Mouse (Mus musculus): ENCODE measurements around the gene Abca6.

The Abca6 gene

DNA sequence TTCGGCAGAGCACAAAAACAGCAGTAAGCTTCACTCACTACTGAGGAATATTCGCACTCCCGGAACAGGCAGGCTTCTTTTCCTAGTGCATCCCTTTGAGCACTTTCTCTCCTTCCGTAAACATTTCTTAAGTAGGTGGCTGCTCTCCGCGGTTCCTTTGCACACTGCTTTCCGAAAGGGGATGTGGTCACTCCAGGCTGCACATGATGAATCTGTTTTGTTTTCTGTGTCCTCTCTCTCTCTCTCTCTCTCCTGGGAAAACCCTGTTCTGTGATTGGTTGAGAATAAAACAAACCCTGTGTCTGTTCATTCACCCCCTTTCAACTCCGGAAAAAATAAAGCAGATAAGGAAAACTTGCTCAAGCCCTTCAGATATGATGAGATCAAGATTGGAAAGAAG is at the start of gene Abca6:
Gene Abca6, minus strand, starts transcription at position 243 of the 400 bp plus-strand sequence.
- no peak for DNase-seq (ENCODE audit: extremely low read depth, low read depth)

DNA sequence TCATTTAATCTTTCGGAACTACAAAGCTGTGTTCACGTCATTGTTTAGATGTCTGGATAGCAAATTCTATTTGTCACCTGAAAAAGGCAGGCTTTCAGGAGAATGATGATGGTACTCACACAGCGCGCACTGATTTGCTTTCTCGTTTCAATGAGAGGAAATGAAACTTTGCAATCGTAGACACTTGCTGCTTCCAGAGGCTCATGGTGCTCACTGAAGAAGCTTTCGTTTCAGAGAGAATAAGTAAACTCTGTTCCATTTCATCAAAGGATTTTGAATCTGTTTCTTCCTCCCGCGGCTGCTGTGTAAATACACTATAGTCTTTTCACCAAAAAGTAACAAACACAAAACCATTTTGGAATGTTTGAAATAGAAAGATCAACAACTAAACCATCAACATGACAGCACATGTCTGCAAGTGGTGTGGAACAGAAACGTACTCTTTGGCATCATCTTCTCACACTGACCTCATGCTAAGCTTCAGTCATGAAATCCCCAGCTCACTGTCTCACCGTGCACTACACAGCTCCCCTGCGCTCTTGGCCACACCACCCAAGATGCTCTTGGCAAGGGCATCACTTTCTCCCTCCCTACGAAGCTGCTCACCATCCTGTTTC is 46.4 kb upstream of the Abca6 start:
- DNase-seq (ENCODE audit: extremely low read depth, low read depth): no peak

DNA sequence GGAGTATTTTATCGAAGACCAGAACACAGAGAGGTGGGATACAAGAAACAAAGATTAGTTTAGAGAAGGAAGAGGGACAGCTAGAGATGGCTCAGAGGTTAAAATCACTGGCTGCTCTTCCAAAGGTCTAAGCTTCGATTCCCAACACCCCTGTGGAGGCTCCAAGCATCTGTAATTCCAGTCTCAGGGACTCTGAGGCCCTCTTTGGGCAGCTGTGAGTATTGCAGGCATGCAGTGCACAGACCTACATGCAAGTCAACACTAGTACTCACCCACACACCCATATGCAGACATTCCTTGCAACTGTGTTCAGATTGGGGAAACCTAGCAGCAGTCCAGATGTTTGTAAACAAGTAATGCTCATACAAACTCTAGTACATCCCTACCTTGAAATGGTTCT is 39.0 kb upstream of the Abca6 start:
- DNase-seq (ENCODE audit: extremely low read depth, low read depth): no peak

DNA sequence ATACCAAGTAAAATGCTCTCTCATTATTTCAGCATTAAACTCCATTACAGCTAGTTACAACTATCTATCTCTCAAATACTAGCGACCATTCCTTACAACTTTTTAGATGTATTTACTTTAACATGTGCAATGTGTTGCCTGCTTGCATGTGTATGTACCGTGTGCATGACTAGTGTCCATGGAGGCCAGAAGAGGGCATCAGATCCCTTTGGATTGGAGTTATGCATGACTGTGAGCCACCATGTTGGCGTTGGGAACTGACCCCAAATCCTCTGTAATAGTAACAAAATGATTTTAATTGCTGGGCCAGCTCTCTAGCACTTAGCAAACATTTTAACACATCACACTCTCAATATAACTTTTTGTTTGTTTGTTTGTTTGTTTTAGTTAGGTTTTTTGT is 36.8 kb upstream of the Abca6 start:
- DNase-seq (ENCODE audit: extremely low read depth, low read depth): no peak

DNA sequence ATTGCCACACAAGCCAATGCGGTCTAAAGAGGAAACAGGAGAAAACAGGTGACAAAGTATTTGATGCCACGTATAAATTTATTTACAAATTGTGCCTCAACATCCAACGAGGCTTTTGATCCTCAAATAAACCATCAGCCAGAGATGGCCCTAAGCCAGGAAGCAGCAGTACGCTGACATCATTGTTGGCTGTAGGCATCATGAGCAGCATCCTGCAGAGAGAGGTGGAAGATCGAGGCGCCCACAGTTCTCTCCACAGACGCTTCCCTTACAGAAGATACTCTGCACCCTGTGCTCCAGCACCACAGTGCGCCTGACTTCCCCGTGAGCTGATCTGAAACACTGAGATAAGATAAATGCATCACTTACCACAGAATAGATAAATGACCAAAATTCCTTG is 36.1 kb upstream of the Abca6 start:
- no peak for DNase-seq (ENCODE audit: extremely low read depth, low read depth)

DNA sequence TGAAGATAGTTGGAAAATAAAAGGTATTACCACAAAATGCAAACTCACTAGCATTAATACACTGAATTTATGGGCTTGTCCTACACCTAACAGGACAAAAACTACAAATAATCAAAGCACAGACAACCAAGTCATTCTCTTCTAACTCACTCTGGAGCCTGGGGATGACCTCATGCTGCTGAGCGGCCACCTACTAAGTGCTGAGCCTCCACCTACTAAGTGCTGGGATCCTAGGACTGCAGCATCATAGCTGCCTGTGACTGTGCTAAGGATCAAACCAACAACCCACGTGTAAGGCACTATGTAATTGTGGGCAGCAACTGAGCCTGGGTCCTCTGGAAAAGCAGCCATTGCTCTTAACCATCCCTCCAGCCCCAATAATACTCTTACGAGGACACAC is 34.8 kb upstream of the Abca6 start:
- DNase-seq (ENCODE audit: extremely low read depth, low read depth): no peak

DNA sequence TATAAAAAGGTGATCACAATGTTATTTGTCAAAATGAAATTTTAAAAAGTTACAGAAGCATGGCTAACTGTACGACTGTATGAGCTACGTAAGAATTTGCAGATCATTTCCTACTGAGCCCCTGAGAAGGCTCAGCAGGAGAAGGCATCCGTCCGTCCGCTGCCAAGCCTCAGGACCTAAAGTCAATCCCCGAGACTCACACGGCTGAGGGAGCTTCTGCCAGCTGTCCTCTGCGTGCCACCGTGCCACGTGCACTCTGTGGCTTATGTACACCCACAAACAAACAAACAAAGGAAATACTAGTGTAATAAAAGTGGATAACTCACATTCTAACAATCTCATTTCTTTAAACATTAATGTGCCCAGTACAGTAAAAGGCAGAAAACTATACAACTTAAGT is 33.3 kb upstream of the Abca6 start:
- DNase-seq (ENCODE audit: extremely low read depth, low read depth): no peak

DNA sequence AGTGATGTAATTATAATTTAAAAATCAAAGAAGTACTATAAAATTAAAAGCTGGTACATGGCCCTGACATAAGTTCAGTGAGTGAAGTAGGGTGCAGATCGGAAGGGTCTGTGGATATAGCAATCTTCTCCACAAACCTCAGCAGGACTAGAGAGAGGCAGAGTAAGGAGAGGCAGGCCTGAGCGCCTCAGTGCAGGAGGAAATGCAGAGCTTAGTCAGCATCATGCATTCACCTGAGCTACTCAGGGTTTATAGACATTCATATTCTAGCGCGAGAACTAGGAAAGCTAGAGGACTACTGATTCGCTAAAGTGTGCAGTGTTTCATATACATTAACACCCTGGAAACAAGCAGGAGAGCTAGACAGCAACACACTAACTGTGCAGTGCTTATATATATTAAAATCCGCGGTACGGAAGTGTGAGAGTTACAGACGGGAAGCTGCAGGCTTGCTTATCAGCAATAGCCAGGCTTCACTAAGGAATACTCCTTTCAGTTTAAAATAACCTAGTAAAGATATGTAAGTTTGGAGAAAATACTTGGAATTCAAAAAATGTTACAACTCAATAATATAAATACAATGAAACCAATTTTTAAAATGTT is 32.7 kb upstream of the Abca6 start:
- DNase-seq (ENCODE audit: extremely low read depth, low read depth): peak; percentile 49

DNA sequence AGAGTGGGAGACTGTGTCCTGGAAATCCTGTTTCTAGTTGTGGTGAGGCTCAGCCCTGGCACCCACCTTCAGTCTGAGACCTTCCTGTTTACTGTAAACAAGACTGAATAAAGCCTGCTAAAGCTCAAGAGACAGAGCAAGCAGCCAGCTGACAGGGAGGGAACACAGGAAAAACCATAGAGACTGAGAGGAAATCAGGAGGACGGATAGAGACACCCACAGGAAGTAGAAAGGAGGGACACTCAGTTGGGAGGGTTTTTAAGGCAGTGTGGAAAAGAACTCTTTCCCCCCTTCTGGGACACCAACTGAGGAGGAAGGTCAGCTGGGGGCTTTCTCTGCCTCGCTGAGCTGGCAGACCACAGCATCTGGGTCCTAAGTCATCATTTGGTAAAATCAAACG is 23.2 kb upstream of the Abca6 start:
- no peak for DNase-seq (ENCODE audit: extremely low read depth, low read depth)

DNA sequence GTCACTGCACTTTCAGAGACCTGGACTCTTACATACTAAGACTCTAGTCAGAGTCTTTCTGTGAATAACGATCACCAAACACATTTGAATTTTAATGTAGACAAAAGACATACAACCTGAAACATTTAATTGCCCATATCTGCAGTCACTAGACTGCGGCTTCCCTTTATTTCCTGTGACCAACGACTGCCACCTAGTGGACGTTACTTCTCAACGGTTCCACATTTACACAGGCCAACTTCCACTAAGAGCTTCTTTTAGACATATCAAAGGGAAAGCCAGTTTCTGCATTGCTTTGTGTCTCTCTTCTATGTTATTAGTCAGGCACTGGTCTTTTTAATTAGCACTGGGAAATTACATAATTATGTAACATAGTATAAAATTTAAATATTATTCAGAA is 20.2 kb upstream of the Abca6 start:
- peak; percentile 68 for DNase-seq (ENCODE audit: extremely low read depth, low read depth)

DNA sequence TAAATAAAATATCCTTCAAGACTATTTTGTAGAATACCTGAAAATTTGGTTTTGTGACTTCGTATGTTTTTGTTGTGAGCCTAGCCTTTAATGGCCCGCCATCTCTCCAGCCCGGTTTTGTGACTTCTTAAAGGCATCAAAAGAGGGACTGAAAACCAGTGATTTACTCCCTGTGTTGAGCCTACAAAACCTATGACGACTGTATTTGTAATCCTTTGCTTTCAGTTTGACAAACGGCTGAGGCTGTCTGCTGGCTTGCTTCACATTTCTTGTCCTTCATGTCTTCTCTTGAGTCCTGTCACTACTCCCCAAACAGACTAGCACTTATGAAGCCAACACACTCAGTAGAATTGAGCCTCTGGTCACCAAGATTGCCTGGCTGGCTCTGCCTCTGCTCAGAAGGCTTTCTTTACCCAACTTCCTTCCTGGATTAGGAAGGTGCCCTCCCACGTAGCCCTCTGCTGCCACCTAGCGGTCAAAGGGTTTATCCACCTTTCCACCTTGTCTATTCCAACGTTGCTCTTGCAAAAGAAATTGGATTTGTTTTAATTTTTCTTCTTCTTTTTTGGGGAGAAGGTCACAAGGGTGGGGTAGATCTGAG is 16.8 kb upstream of the Abca6 start:
- DNase-seq (ENCODE audit: extremely low read depth, low read depth): peak; percentile 72

DNA sequence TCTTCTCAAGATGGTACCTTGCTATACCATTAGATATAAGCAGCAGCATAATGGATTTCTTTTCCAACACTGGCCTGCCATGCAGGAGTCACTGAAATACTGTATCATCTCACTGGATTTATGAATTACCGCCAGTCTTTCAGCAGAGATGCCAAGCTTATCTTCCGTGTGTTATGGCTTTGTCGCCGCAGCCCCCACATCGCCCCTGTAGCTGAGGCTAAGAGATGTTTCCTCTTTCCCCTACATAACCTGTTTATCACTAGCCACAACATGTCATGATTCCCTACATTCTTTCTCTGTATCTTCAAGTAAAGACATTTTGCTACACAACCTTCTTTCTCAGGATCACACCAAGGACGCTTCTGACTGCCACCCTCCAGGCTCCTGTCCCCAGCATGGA is 15.7 kb upstream of the Abca6 start:
- peak; percentile 20 for DNase-seq (ENCODE audit: extremely low read depth, low read depth)

DNA sequence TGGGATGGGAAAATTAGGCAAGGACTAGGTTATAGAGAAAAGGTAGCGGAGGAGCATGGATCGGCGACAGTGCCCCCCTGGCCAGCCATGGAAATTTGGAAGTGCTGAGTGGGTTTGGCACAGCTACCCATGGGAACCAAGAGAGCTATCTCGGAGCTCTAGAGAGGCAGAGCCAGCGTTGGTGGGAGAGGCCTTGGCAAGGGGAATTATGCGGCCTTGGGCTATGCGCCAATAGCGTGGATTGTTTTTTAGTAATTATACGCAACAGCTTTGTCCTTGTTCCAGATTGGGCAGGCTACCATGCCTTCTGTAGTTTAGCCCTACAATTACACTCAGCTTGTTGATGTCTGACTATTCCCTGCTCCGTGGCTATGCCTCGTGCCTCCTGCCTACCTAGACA is 15.2 kb upstream of the Abca6 start:
- DNase-seq (ENCODE audit: extremely low read depth, low read depth): no peak

DNA sequence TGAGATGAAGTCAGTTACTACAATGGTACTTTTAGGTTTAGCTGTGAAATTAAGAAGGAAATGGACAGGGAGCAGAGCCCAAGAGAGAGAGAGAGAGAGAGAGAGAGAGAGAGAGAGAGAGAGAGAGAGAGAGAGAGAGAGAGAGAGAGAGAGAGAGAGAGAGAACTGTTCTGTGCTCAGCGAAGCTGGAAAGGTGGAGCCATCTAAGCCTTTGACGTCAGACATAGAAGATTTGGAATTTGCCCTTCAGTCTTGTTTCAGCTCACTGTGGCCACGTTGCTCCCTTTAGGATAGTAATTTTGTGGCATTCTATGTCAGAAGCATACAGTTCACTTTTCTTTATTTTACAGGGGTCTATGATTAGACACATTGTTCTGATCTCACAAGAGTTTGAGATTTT is 10.3 kb upstream of the Abca6 start:
- DNase-seq (ENCODE audit: extremely low read depth, low read depth): no peak

DNA sequence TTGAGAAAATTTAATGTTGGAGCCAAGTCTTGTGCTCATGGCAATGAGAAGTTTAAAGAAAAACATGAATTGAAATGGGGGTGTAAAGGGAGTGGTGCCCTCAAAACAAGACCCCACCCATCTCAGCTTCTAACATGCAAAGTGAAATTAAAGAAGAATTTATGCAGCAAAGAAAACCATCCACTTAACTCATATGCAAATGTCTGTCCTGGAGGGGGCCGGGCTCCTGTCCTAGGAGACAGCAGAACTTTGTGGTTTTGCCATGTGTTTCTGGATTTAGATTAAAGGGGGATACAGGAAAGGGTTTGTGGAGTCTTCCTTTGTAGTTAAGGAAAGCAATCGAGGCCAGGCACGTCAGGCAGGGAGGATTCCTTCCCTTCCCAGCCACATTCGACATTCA is 6.3 kb upstream of the Abca6 start:
- no peak for DNase-seq (ENCODE audit: extremely low read depth, low read depth)

DNA sequence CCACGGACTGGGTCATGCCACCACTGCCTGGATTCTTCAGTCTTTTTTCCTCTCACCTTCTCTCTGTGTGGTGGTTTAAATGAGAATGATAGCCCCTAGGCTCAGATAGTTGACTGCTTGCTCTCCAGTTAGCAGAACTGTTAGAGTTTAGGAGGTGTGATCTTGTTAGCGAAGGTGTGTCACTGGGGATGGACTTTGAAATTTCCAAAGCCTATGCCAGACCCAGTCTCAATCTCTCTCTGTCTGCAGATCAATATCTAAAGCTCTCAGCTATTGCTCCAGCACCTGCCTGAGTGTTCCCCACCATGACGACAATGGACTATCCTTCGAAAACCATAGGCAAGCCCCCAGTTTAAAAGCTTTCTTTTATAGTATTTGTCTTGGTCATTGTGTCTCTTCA is 5.5 kb upstream of the Abca6 start:
- no peak for DNase-seq (ENCODE audit: extremely low read depth, low read depth)

DNA sequence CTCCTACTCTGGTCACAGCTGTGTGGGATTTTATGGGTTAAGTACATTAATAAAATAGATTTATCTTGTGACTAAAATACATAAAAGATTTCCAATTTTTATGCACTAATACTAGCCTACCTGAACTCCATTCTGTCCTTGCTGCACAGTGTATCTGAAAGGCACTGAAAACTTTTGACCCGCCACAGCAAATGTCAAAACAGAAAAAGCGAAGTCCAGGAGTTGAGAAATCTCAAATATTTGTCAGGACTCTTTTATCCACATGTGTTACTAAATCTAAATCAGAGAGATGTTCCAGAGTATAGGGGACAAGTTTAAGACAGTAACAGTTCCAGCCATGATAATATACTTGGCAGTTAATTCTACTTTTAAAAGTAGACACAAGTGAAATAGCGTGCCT is 680 bp upstream of the Abca6 start:
- no peak for DNase-seq (ENCODE audit: extremely low read depth, low read depth)

DNA sequence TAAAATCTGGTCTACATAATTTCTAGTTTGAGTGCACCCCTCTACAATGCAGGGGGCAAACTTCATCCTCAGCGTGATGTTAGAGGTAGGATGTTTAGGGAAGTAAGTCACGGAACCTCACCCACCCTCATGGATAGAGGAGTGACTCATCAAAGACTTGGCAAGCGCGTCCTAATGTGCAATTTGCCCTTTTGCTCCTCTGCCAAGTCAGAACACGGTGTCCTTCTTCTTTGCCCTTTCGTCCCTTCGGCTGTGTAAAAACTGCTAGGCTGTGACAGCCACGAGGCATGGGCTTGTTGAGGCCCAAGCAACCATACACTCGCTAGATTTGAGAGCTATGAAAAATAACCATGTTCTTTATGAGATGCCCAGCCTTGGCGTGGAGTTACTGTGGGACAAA is 6.8 kb downstream of the Abca6 start:
- DNase-seq (ENCODE audit: extremely low read depth, low read depth): no peak

DNA sequence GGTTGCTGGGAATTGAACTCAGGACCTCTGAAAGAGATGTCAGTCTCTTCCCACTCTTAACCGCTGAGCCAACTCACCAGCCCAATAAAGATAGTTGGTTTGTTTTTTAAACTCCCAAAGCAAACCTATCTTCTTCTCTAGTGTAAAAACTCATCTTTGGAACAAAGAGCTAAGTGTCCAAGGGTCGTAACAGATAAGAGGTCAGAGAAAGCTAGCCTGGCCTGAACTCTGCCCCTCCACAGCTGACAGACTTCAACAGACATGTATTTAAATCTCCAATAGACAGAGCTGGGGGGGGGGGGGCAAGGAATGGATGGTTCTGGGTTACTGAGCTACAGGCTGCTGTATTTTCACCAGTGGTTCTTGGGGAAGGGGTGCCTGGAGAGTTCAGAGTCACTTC is 14.1 kb downstream of the Abca6 start:
- no peak for DNase-seq (ENCODE audit: extremely low read depth, low read depth)

DNA sequence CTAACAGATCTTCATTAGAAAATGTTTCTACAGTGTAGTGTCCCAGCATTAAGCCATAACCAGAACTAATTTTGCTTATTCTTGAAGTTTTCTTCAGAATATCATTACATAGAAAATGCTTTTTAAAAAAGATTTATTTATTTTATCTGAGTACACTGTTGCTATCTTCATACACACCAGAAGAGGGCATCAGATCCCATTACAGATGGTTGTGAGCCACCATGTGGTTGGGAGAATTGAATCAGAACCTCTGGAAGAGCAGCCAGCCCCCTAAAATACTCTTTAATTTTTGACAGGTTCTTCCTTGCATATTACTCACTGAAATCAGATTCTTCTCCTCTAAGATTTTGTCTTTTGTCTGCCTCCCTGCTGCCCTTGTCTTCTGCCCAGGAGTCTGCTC is 18.6 kb downstream of the Abca6 start:
- no peak for DNase-seq (ENCODE audit: extremely low read depth, low read depth)

DNA sequence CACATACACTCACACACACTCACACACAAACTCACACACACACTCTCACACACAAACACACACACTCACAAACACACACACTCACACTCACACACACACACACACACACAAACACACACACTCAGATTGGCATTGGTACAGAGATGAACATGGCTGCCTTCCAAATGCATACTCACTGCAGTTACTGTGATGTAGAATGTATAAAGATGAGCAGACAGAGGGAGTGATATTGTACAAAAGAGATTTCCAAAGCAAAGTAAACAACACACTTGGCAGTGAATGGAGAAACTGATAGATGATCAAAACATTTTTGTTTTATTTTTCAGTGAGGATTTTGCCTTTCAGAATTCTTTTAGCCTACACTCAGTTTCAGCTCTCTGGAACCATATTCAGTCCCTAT is 34.5 kb downstream of the Abca6 start:
- DNase-seq (ENCODE audit: extremely low read depth, low read depth): no peak

DNA sequence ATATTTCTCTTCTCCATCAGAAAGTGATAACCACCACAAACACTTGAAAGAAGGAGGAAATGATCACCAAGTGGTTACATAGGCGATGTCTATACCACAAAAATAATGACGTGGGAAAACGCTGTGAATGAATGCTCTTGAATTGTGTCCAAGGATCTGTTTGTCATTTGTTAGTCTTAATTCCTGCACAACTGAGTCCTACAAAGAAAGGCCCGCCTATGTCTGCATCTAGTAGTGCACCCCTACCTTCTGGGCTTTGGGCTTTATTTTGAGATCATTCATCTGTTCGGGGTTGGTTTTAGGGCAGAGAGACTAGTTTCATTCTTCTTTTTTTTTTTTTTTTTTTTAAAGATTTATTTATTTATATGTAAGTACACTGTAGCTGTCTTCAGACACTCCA is 47.6 kb downstream of the Abca6 start:
- DNase-seq (ENCODE audit: extremely low read depth, low read depth): no peak

DNA sequence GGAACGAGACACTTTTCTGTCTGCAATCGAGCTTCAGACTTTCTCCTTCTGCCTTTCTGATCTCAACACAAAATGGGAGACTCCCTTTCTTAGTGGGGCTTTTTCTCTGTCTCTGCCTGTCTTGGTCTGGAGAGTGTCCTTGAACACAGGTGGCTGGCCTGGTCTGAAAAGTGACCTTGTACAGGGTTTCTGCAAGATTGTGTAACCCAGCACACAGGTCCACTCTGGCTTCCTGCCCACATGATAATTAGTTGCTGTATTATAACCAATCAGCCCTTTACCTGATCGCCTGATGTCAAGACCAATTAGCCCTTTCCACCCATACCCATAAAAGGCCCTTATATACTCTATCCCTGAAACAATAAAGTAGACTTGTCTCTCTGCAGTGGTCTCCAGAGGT is 52.7 kb downstream of the Abca6 start:
- DNase-seq (ENCODE audit: extremely low read depth, low read depth): no peak
